Mouse (Mus musculus): ENCODE measurements at regions not wholly inside any gene's neighbourhood (a gene's known extent, or its start where the extent isn't known, plus 50 kb on each side); places are given as distances from the start of the nearest gene placed in this dataset.

GRCm38 (mm10) chr13:84741231-84741630 is 448.0 kb upstream of the Ccnh start:
- TF ChIP-seq CTCF (IDR thresholded peaks at IDR 0.05) (no peak), EP300 (IDR thresholded peaks at IDR 0.05) (no peak)
